Mouse (Mus musculus) limb, embryonic 14.5 days (tissue): ENCODE results near the gene Itga9. TPM values are rescaled to one million over a fixed set of nuclear protein-coding genes. Genes with fewer than 3 reads are reported as not detected.

Experiments used
- ATAC-seq: fragments of 200-750 bp; cut with Nextera tagmentation; 2 replicates; pipeline ENCODE4 v1.8.0; 2017; ENCODE audit warnings: low read depth, moderate number of reproducible peaks, moderate TSS enrichment; ENCODE audit not compliant: low FRiP score
- DNase-seq: peaks from one replicate; pipeline ENCODE4 v3.0.0-alpha.2; 2015; ENCODE audit warnings: low spot score
- H3K27ac ChIP-seq: fragments of 300-500 bp; sonication (generic); replicated peaks from 2 replicates; pipeline ENCODE4 v1.5.1; 2014; ENCODE audit warnings: low read depth, mild to moderate bottlenecking, low read length, moderate library complexity, mixed read lengths
- H3K27me3 ChIP-seq: fragments of 300-500 bp; sonication (generic); 2 replicates; pipeline ENCODE4 v1.6.1; 2014; ENCODE audit warnings: low read length, mixed read lengths; ENCODE audit not compliant: control insufficient read depth, insufficient read depth
- H3K36me3 ChIP-seq: fragments of 300-500 bp; sonication (generic); 2 replicates; pipeline ENCODE4 v1.6.1; 2014; ENCODE audit warnings: mild to moderate bottlenecking, low read length, moderate library complexity, mixed read lengths; ENCODE audit not compliant: control insufficient read depth, insufficient read depth
- H3K4me1 ChIP-seq: fragments of 300-500 bp; sonication (generic); 2 replicates; pipeline ENCODE4 v1.6.1; 2014; ENCODE audit warnings: antibody characterized with exemption, low read length, mixed read lengths; ENCODE audit not compliant: control insufficient read depth, insufficient read depth
- H3K4me2 ChIP-seq: fragments of 300-500 bp; sonication (generic); replicated peaks from 2 replicates; pipeline ENCODE4 v1.6.1; 2014; ENCODE audit warnings: low read depth, mild to moderate bottlenecking, low read length, moderate library complexity; ENCODE audit not compliant: severe bottlenecking
- H3K4me3 ChIP-seq: fragments of 300-500 bp; sonication (generic); replicated peaks from 2 replicates; pipeline ENCODE4 v1.5.1; 2014; ENCODE audit warnings: low read length
- H3K9ac ChIP-seq: fragments of 300-500 bp; sonication (generic); 2 replicates; pipeline ENCODE4 v1.6.1; 2014; ENCODE audit warnings: mild to moderate bottlenecking, low read depth, low read length, moderate library complexity; ENCODE audit not compliant: severe bottlenecking
- H3K9me3 ChIP-seq: fragments of 300-500 bp; sonication (generic); 2 replicates; pipeline ENCODE4 v1.6.1; 2016; ENCODE audit warnings: low read length; ENCODE audit not compliant: control insufficient read depth
- POLR2A ChIP-seq: fragments of 200-500 bp; IDR thresholded peaks from 2 replicates; pipeline ENCODE4 v1.8.0; 2012; ENCODE audit warnings: inconsistent platforms, mild to moderate bottlenecking, moderate library complexity, borderline replicate concordance; ENCODE audit not compliant: insufficient read depth, insufficient read length; ENCODE audit errors: extremely low read depth
- WGBS: fragments of 180-500 bp; shearing (Covaris S2); extraction: QIAGEN DNeasy Blood & Tissue Kit; methylation state at CpG from one replicate; pipeline ENCODE4 v1.1.7; 2014; 5-methylcytosine and 5-hydroxymethylcytosine counted together
- polyA plus RNA-seq, 2 experiments: library from polyadenylated mRNA; depleted of rRNA in 1 of 2; stranded (reverse) in 1 of 2; unstranded in 1 of 2; fragments of >200 nt; fragmentation: Nextera tagmentation in 1 of 2; extraction: Ambion mirVana in 1 of 2; gene quantifications; 2 replicates each; pipeline versions ENCODE4 v1.2.1 to v1.2.3; 2012 to 2014

Gene Itga9
- polyA plus RNA-seq, 2 experiments: 10.0 to 19.7 TPM

DNA sequence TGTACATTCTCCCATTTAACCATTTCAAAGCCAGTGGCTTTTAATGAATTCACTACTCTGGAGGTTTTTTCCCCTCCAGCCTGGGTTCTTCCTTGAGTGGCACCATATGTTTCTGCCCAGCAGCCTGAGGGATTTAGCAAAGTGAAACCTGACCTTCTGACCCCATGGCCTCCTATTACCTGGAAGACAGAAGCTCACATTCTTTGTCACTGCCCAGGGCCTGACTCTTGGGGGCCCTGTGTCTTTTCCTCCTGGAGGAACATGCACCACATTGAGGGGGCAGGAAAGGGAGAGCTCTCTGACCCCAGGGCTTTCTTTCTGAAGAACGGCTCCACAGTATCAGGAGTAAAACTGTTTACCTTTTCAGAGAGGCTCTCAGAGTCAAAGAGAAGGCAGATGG lies 46.9 kb downstream of the Itga9 start:
- DNase-seq (no peak), ATAC-seq (no peak)

DNA sequence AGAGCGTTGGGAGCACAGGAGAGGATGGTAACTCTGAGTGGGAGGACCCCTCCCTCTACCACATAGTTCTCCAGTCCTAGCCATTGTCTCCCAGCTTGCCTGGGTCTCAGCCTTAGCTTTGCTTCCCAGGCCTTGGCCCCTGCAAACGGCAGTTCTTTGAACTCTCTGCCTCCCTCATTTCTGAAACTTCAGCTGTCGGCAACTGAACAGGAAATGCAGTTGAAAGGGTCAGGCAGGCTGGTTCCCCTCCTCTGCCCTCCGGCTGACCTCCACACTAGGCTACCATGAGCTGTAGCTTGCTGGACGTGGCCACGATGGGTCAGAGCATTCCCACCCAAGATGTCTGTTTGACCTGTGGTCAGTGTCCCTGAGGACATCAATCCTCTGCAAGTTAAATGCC lies 48.5 kb downstream of the Itga9 start:
- TF ChIP-seq POLR2A: no peak
- Histone ChIP-seq H3K36me3 (no peaks in the 10 kb centered on the region; the same call in 1 of the 2 replicates), H3K4me1 (peaks cover 4% of the 10 kb centered on the region; the same call in 1 of the 2 replicates), H3K27ac (no peak overlapping the region), H3K27me3 (no peaks in the 10 kb centered on the region), H3K9me3 (no peaks in the 10 kb centered on the region), H3K4me2 (no peak overlapping the region), H3K9ac (no peak overlapping the region), H3K4me3 (no peak overlapping the region)
- 19% methylated on average over 6 of the region's 6 CpGs for WGBS
- DNase-seq (no peak), ATAC-seq (no peak)

More for the DNA sequence above, 46.9 kb downstream of the Itga9 start:
- H3K27me3 ChIP-seq: no peaks in the 10 kb centered on the region
- H3K9me3 ChIP-seq: no peaks in the 10 kb centered on the region
- no peak overlapping the region for H3K27ac ChIP-seq
- 13% methylated on average over 1 of the region's 1 CpGs for WGBS
- no peak overlapping the region for H3K4me2 ChIP-seq
- no peak for TF ChIP-seq POLR2A
- H3K4me1 ChIP-seq: peaks cover 4% of the 10 kb centered on the region; the same call in 1 of the 2 replicates
- H3K4me3 ChIP-seq: no peak overlapping the region
- no peaks in the 10 kb centered on the region; the same call in 1 of the 2 replicates for H3K36me3 ChIP-seq
- H3K9ac ChIP-seq: no peak overlapping the region

DNA sequence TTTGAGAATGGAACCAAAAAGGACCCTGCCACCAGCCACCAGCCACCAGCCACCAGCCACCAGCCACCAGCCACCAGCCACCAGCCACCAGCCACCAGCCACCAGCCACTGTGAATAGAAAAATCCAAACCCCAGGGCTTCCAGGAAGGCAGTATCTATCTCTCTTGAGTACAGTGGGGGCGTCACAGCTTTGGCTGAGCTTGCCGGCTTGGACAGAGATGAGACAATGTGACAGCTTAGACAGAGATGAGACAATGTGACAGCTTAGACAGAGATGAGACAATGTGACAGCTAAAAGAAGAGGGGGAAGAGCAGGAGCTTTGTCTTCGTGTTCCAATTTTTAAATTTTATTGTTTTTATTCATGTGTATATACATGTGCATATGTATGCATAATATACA lies 49.2 kb downstream of the Itga9 start:
- 89% methylated on average over 3 of the region's 3 CpGs for WGBS
- Histone ChIP-seq H3K36me3 (no peaks in the 10 kb centered on the region; the same call in 1 of the 2 replicates), H3K27me3 (no peaks in the 10 kb centered on the region), H3K9ac (no peak overlapping the region), H3K4me3 (no peak overlapping the region), H3K27ac (no peak overlapping the region), H3K9me3 (no peaks in the 10 kb centered on the region), H3K4me1 (peaks cover 4% of the 10 kb centered on the region; the same call in 1 of the 2 replicates), H3K4me2 (no peak overlapping the region)
- no peak for ATAC-seq
- no peak for DNase-seq
- TF ChIP-seq POLR2A: no peak

DNA sequence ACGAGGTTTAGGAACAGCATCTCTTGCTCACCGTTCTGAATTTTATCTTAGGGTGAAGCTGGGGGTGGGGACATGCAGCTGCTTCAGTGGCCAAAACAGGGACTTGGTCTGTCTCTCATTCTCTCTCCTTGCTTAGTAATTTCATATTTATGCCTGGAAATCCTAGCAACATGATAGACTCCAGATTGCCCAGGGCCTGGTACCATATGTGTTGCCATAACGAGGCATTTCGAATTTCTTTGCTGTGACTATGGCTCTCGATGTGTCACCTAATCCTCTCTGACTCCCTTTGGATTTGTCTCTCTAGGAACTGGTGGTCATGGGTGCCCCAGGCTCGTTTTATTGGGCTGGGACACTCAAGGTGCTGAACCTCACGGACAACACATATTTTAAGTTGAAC lies 51.7 kb downstream of the Itga9 start:
- H3K4me1 ChIP-seq: no peaks in the 10 kb centered on the region
- ATAC-seq (no peak), DNase-seq (no peak)
- H3K36me3 ChIP-seq: peaks cover 7% of the 10 kb centered on the region
- no peaks in the 10 kb centered on the region for H3K9me3 ChIP-seq
- no peak overlapping the region for H3K9ac ChIP-seq
- no peak overlapping the region for H3K27ac ChIP-seq
- 58% methylated on average over 7 of the region's 7 CpGs for WGBS
- no peaks in the 10 kb centered on the region for H3K27me3 ChIP-seq
- TF ChIP-seq POLR2A: no peak
- no peak overlapping the region for H3K4me3 ChIP-seq
- no peak overlapping the region for H3K4me2 ChIP-seq

DNA sequence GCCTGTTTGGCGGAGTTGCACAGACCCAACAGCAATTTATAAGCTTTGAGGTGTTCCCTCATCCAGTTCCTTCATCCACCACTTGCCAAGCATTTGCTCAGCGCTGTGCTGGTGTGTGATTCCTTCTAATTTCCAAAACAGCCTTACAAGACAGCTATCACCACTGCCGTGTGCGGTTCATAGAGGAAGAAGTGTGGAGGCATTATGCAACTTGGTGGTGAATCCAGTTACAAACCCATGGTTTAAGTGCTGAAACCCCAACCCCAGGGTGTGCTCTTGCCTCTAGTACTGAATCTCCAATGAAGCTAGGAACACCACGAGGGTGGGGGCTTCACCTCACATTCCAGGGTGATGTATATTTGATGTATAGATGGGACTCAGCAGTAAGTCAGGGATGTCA lies 53.3 kb downstream of the Itga9 start:
- Histone ChIP-seq H3K4me3 (no peak overlapping the region), H3K36me3 (peaks cover 13% of the 10 kb centered on the region), H3K9ac (no peak overlapping the region), H3K9me3 (no peaks in the 10 kb centered on the region), H3K27ac (no peak overlapping the region), H3K4me1 (no peaks in the 10 kb centered on the region), H3K4me2 (no peak overlapping the region), H3K27me3 (no peaks in the 10 kb centered on the region)
- DNase-seq (no peak), ATAC-seq (no peak)
- WGBS: 80% methylated on average over 5 of the region's 5 CpGs
- no peak for TF ChIP-seq POLR2A

DNA sequence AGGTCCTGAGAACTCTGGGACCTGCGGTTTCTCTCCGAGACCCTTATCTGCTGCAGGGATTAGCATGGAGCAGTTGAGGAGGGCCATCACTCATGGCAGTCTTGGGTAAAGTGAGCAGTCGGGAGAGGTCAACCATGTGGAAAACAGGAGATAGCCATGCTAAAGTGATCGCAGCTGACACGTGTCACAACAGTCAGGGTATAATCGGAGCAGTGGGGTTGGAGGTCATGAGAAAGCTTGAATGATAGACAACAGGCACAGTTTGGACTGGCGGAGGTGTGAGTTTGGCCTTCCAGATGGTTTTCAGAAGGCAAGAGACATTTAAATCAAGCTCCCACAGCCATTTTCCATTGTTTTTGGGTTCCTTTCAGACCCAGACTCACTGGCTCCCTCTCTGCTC lies 53.8 kb downstream of the Itga9 start:
- Histone ChIP-seq H3K9me3 (no peaks in the 10 kb centered on the region), H3K27me3 (no peaks in the 10 kb centered on the region), H3K36me3 (peaks cover 13% of the 10 kb centered on the region), H3K4me3 (no peak overlapping the region), H3K4me2 (no peak overlapping the region), H3K4me1 (no peaks in the 10 kb centered on the region), H3K27ac (no peak overlapping the region), H3K9ac (no peak overlapping the region)
- no peak for DNase-seq
- TF ChIP-seq POLR2A: no peak
- ATAC-seq: no peak
- WGBS: 65% methylated on average over 7 of the region's 7 CpGs
